Mouse (Mus musculus): ENCODE measurements at regions not wholly inside any gene's neighbourhood (a gene's known extent, or its start where the extent isn't known, plus 50 kb on each side); places are given as distances from the start of the nearest gene placed in this dataset.

DNA sequence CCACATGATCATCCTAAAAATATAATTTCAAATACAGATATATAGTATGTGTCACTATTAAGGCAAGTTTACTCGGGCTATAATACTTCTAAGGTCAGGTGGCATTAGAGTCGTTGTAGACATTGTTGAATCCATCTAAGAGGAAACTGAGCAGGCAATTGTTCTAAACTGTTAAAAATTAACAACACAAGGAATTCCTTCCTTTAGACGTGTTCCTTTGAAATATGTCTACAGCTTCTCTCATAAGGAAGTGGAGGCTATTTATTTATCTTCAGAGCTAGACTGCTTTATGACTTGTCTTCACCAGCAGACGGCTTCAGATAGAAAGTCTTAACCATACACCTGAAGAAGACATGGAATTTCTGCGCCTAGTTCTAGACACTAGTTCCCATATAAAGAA is 744.2 kb upstream of the Cited2 start:
- TF ChIP-seq CTCF (IDR thresholded peaks at IDR 0.05; ENCODE audit: low read depth) (no peak), EP300 (IDR thresholded peaks at IDR 0.05; ENCODE audit: low read depth) (no peak)

All from liver, postnatal 0 days (tissue).